Mouse (Mus musculus): Measurements from ENCODE around the gene Rabl6. TPM values are rescaled to one million over a fixed set of nuclear protein-coding genes. Genes with fewer than 3 reads are reported as not detected.

Rabl6 gene
- total and polyA plus RNA-seq, 2 experiments from 2014 or later: 28.7 to 89.9 TPM

DNA sequence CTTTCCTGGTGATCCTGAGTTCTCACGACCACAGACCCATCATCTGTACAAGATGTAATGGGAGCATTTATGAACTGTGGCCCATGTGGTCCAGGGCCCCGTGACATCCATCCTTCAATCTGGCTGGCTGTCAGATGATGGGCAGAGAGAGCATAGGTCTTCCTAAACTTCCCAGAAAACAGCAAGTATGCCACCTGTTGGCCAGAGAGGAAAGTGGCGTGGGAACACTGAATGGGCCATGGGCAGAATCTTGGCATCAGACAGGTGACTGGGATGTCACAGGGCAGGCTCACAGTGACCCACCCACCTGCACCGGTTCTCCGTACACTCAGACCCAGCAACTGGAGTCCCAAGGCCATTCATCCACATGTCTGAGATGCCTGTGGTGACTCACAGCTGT is 57.1 kb downstream of the Rabl6 start:
- Histone ChIP-seq H3K36me3 (replicated peaks; ENCODE audit: control insufficient read depth, insufficient read depth, low read length) (no peaks in the 10 kb centered on the region), H3K4me1 (ENCODE audit: control insufficient read depth, insufficient read depth) (peaks cover under 1% of the 10 kb centered on the region), H3K9me3 (replicated peaks; ENCODE audit: control insufficient read depth, low read length) (no peaks in the 10 kb centered on the region), H3K4me2 (ENCODE audit: low read depth, low read length) (no peak overlapping the region), H3K27me3 (ENCODE audit: control insufficient read depth, insufficient read depth, low read length) (no peaks in the 10 kb centered on the region), H3K4me3 (ENCODE audit: low read depth, low read length) (no peak overlapping the region), H3K27ac (ENCODE audit: low read depth) (no peak overlapping the region), H3K9ac (replicated peaks; ENCODE audit: low read depth, low read length) (no peak overlapping the region)
- peak; percentile 42 for DNase-seq (ENCODE audit: low spot score)
- TF ChIP-seq CTCF (IDR thresholded peaks at IDR 0.05; ENCODE audit: low read depth) (peak; percentile 75), EP300 (IDR thresholded peaks at IDR 0.05; ENCODE audit: low read depth) (no peak)
- WGBS: 30% methylated on average over 5 of the region's 5 CpGs
- ATAC-seq (ENCODE audit: insufficient read depth, low read depth): no peak

DNA sequence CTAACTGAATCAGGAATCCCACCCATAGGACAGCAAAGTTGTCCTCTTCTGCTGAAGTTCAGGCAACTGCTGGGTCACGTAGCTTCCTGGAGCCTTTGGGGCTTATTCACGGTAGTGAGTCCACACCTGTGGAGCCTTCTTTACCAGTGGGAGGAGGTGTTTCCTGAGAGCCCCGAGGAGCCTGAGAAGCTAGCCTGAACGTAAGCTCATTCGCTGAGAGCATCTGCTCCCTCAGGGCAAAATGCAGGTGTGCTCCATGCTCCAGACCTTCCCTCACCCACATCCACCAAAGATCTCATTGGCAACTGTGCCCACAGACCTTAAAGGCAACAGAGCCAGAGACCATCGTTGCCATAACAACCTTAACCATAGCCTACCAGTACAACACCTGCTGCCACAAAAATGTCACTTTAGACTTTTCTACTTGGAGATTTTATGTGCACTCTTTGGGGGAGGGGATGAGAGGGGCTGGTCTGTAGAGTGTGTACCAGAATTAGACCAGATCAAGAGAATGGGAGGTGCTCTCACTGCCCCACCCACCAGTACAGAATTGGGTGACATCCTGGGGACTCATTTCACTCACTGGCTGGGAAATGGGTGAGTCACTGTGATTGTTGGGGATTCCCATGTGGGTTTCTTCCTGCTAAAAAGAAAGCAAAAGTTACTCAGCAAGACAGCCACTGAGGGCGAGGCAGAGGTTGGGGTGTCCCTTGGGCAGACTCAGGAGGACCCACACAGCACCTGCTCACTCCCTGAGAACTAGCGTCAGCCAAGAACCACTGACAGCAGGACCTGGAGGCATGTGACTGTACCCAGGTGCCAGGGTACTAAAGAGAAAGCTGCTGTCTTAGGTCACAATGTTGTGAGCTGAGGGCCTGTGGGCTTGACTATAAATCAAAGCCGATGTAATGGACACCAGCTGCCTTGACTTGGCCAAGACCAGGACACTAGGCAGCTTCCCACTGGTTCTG is 59.0 kb downstream of the Rabl6 start:
- Histone ChIP-seq H3K4me3 (ENCODE audit: low read depth, low read length) (no peak overlapping the region), H3K4me2 (ENCODE audit: low read depth, low read length) (no peak overlapping the region), H3K27me3 (ENCODE audit: control insufficient read depth, insufficient read depth, low read length) (no peaks in the 10 kb centered on the region), H3K36me3 (replicated peaks; ENCODE audit: control insufficient read depth, insufficient read depth, low read length) (no peaks in the 10 kb centered on the region), H3K9ac (replicated peaks; ENCODE audit: low read depth, low read length) (no peak overlapping the region), H3K4me1 (ENCODE audit: control insufficient read depth, insufficient read depth) (peaks cover 10% of the 10 kb centered on the region), H3K9me3 (replicated peaks; ENCODE audit: control insufficient read depth, low read length) (no peaks in the 10 kb centered on the region), H3K27ac (ENCODE audit: low read depth) (no peak overlapping the region)
- WGBS: 56% methylated on average over 9 of the region's 9 CpGs
- no peak for TF ChIP-seq CTCF (IDR thresholded peaks at IDR 0.05; ENCODE audit: low read depth)
- no peak for TF ChIP-seq EP300 (IDR thresholded peaks at IDR 0.05; ENCODE audit: low read depth)
- ATAC-seq (ENCODE audit: insufficient read depth, low read depth): no peak
- DNase-seq (ENCODE audit: low spot score): no peak

DNA sequence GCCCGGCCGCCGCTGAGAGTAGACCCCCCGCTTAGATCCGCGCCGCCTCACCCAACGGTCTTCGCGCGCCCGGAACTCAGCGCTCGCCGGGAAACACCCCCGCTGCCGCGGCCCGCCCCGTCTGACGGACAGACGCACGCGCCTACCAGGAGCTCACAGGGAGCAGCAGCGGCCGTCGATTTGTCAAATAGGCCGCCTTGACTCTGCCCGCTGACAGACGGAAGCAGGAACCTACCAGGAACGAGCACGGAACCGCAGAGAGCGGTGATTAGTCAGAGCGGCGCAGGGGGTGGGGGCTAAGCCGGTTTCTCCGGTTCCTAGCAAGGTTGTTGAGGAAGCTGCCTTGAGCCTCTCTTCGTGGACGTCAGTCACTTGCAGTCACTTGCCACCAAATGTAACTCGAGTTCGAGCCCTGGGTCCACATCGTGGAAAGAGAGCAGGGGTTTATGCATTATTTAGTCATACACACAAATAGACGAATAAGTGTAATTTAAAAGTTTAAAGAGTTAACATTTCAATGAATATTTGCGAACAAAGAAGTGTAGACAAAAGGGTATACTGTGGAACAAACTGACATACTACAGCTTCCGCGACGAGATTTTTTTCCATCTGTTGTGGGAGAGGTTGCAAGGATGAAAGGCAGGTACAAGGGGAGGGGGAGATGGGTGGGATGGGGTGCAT is 61.4 kb downstream of the Rabl6 start, which contains the start of gene Traf2:
Gene Traf2, minus strand, starts transcription at position 130 of the 681 bp plus-strand sequence.
- TF ChIP-seq EP300 (IDR thresholded peaks at IDR 0.05; ENCODE audit: low read depth) (no peak), CTCF (IDR thresholded peaks at IDR 0.05; ENCODE audit: low read depth) (no peak)
- Histone ChIP-seq H3K9ac (replicated peaks; ENCODE audit: low read depth, low read length) (peak within 1 kb of the TSS; percentile 76), H3K9me3 (replicated peaks; ENCODE audit: control insufficient read depth, low read length) (no peaks in the 10 kb centered on the region), H3K27ac (ENCODE audit: low read depth) (peak within 1 kb of the TSS; percentile 77), H3K4me1 (ENCODE audit: control insufficient read depth, insufficient read depth) (peaks cover 10% of the 10 kb centered on the region), H3K4me2 (ENCODE audit: low read depth, low read length) (peak within 1 kb of the TSS; percentile 77), H3K27me3 (ENCODE audit: control insufficient read depth, insufficient read depth, low read length) (no peaks in the 10 kb centered on the region), H3K4me3 (ENCODE audit: low read depth, low read length) (peak within 1 kb of the TSS; percentile 77), H3K36me3 (replicated peaks; ENCODE audit: control insufficient read depth, insufficient read depth, low read length) (0 out of 2 replicates have a peak, but pooled peaks cover 3% of the 10 kb centered on the region)
- DNase-seq (ENCODE audit: low spot score) (peak; percentile 98), ATAC-seq (ENCODE audit: insufficient read depth, low read depth) (peak; percentile 99)
- WGBS: 3% methylated on average over 48 of the region's 48 CpGs

DNA sequence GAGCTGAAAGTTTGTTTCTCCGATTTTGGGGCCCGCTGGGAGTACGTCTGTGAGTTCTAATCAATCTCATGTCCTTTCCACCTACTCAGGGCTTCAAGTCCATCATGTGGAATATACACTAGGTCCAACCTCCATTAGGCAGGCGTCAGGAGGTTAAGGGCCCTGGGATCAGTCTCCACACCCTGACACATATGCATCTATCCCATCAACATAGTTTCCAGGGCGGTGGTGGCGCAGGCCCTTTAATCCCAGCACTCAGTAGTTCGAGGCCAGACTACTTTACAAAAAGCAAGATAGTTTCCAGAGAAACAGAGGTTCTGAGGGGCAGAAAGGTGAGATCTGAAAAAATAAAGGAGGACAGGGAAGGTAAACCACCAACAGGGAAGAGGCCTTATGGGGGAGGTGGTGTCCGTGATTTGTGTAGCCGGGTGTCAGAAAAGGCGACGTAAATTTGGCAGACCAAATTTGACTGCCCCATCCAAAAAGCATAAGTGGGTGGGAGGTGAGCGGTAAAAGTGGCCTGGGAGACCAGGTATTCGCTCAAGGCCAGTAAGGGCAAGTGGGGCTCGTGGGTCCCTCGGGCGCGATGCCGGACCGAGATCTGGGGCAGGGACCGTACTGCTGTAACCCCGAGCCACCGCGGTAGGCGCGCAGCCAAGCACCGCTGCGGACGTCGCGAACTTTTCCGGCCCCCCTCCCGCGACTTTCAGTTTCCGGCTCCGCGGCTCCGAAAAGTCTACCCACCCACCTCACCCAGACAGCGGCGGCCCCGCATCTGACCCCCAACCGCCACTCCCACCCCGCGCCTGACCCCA is 62.1 kb downstream of the Rabl6 start:
- Histone ChIP-seq H3K4me2 (ENCODE audit: low read depth, low read length) (peak overlapping the region; percentile 77), H3K4me3 (ENCODE audit: low read depth, low read length) (peak overlapping the region; percentile 77), H3K9me3 (replicated peaks; ENCODE audit: control insufficient read depth, low read length) (no peaks in the 10 kb centered on the region), H3K9ac (replicated peaks; ENCODE audit: low read depth, low read length) (peak overlapping the region; percentile 76), H3K27ac (ENCODE audit: low read depth) (peak overlapping the region; percentile 77), H3K27me3 (ENCODE audit: control insufficient read depth, insufficient read depth, low read length) (no peaks in the 10 kb centered on the region), H3K36me3 (replicated peaks; ENCODE audit: control insufficient read depth, insufficient read depth, low read length) (0 out of 2 replicates have a peak, but pooled peaks cover 3% of the 10 kb centered on the region), H3K4me1 (ENCODE audit: control insufficient read depth, insufficient read depth) (peaks cover 10% of the 10 kb centered on the region)
- TF ChIP-seq EP300 (IDR thresholded peaks at IDR 0.05; ENCODE audit: low read depth) (no peak), CTCF (IDR thresholded peaks at IDR 0.05; ENCODE audit: low read depth) (no peak)
- ATAC-seq (ENCODE audit: insufficient read depth, low read depth) (peak; percentile 73), DNase-seq (ENCODE audit: low spot score) (peak; percentile 50)
- WGBS: 5% methylated on average over 37 of the region's 43 CpGs

All from heart, postnatal 0 days (tissue).